Mouse (Mus musculus) kidney, postnatal 4 days (tissue): ENCODE data around the gene Hnrnpm.

Source experiments
- DNase-seq, 2 experiments: peaks; one replicate each; pipeline ENCODE4 v3.0.0; 2021; ENCODE audit warnings: mixed read lengths in 2 of 2

Gene Hnrnpm

DNA sequence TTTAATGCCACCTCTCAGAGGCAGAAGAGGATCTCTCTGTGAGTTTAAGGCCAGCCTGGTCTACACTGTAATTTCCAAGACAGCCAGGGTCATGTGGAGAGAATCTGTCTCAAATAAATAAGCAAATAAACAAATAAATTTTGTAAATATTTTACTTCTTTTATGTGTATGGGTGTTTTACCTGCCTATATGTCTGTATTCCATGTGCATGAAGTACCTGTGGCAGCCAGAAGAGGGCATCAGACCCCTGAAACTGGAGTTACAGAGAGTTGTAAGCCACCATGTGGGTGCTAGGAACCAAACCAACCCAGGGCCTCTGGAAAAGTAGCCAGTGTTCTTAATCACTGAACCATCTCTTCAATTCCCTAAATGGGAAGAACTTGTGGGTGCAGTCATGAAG lies 89.4 kb downstream of the Hnrnpm start:
- no peak for DNase-seq
